Mouse (Mus musculus): ENCODE results near the gene Armc6. TPM values are rescaled to one million over a fixed set of nuclear protein-coding genes. Genes with fewer than 3 reads are reported as not detected.

Gene Armc6
- total and polyA plus RNA-seq, 3 experiments: 7.0 to 9.4 (median 8.4) TPM

DNA sequence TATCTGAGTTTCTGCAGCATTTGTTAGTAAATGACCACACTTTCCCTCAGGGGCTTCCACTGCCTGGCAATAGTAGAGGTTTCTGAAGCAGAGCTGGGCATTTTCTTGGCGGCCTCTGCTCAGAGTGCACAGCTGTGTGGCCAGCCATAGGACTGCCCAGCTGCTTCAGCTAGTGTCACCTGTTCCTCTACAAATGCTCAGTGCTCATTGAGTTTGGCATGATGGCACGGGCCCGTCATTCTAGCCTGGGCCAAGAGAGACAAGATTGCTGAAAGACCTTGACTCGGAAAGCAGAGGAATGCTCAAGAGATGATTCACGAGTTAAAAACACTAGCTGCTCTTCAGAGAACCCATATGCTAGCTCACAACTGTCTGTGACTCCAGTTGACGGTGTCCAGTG lies 12.4 kb upstream of the Armc6 start:
- no peaks in the 10 kb centered on the region; the same call in 1 of the 2 replicates for H3K4me1 ChIP-seq (ENCODE audit: control insufficient read depth, insufficient read depth, low read length)
- TF ChIP-seq CTCF (IDR thresholded peaks at IDR 0.05) (no peak), EP300 (IDR thresholded peaks at IDR 0.05; ENCODE audit: insufficient read depth, low read depth, low read length) (no peak), POLR2A (IDR thresholded peaks at IDR 0.05; ENCODE audit: insufficient read depth, low read depth, low read length) (no peak)
- intact Hi-C loops (cut with DNase I): no loop called here
- DNase-seq: no peak
- H3K9ac ChIP-seq (ENCODE audit: low read depth, low read length): no peak overlapping the region
- H3K27ac ChIP-seq: no peak overlapping the region
- H3K36me3 ChIP-seq (ENCODE audit: control insufficient read depth, insufficient read depth, low read length): peaks cover 7% of the 10 kb centered on the region
- H3K27me3 ChIP-seq (ENCODE audit: control insufficient read depth, insufficient read depth, low read length): no peaks in the 10 kb centered on the region
- 84% methylated on average over 6 of the region's 6 CpGs for WGBS
- no peak overlapping the region for H3K4me3 ChIP-seq
- 0 out of 2 replicates have a peak, but pooled peaks cover 1% of the 10 kb centered on the region for H3K79me2 ChIP-seq (replicated peaks; ENCODE audit: control insufficient read depth, insufficient read depth, low read length)

DNA sequence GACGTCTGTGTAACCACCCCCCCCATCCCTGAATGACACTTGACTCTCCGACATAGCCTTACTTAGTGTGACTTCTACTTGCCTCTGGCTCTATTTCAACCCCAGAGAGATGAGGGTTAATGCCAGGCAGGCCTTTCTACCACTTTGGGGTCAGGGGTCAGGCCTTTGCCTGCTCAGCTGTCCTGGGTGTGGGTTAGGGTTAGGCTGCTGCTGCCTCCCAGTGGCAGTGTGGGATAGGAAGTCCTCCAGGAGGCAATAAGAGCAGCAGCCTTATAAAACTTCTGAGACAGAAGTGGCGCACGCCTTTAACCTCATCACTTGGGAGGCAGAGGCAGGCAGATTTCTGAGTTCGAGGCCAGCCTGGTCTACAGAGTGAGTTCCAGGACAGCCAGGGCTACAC lies 6.4 kb upstream of the Armc6 start:
- 96% methylated on average over 5 of the region's 5 CpGs for WGBS
- TF ChIP-seq CTCF (IDR thresholded peaks at IDR 0.05): peak; percentile 35; the same call in 1 of the 2 replicates
- TF ChIP-seq POLR2A (IDR thresholded peaks at IDR 0.05; ENCODE audit: insufficient read depth, low read depth, low read length): no peak
- no peak for TF ChIP-seq EP300 (IDR thresholded peaks at IDR 0.05; ENCODE audit: insufficient read depth, low read depth, low read length)
- intact Hi-C loops (cut with DNase I): no loop called here
- no peaks in the 10 kb centered on the region for H3K27me3 ChIP-seq (ENCODE audit: control insufficient read depth, insufficient read depth, low read length)
- H3K36me3 ChIP-seq (ENCODE audit: control insufficient read depth, insufficient read depth, low read length): peaks cover 7% of the 10 kb centered on the region
- H3K4me3 ChIP-seq: no peak overlapping the region
- DNase-seq: no peak
- H3K4me1 ChIP-seq (ENCODE audit: control insufficient read depth, insufficient read depth, low read length): no peaks in the 10 kb centered on the region; the same call in 1 of the 2 replicates
- H3K9ac ChIP-seq (ENCODE audit: low read depth, low read length): no peak overlapping the region
- no peaks in the 10 kb centered on the region; the same call in none of the 2 replicates for H3K79me2 ChIP-seq (replicated peaks; ENCODE audit: control insufficient read depth, insufficient read depth, low read length)
- no peak overlapping the region for H3K27ac ChIP-seq

DNA sequence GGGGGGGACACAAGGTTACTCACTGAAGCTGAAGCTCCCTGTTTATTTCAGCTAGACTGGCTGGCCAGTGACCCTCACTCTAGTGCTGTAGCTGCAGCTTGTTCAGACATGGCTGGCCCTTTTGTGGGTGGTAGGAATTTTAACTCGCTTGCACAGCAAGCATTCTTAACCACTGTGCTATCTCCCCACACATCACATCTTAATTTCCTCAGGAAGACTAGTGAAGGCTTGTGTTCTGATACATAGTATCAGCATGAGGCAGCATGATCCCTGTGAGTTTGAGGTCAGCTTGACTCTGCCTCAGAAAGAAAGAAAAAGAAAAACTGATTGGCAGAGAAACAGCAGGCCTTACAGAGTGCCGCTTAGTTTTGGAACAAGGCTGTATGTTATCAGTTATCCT lies 3.6 kb upstream of the Armc6 start:
- H3K9ac ChIP-seq (ENCODE audit: low read depth, low read length): no peak overlapping the region
- H3K4me1 ChIP-seq (ENCODE audit: control insufficient read depth, insufficient read depth, low read length): peaks cover 2% of the 10 kb centered on the region; the same call in 1 of the 2 replicates
- H3K4me3 ChIP-seq: no peak overlapping the region
- no peaks in the 10 kb centered on the region for H3K36me3 ChIP-seq (ENCODE audit: control insufficient read depth, insufficient read depth, low read length)
- no peak for DNase-seq
- no peak overlapping the region for H3K27ac ChIP-seq
- no peaks in the 10 kb centered on the region for H3K27me3 ChIP-seq (ENCODE audit: control insufficient read depth, insufficient read depth, low read length)
- H3K79me2 ChIP-seq (replicated peaks; ENCODE audit: control insufficient read depth, insufficient read depth, low read length): no peaks in the 10 kb centered on the region; the same call in none of the 2 replicates
- intact Hi-C loops (cut with DNase I): no loop called here
- TF ChIP-seq POLR2A (IDR thresholded peaks at IDR 0.05; ENCODE audit: insufficient read depth, low read depth, low read length) (no peak), EP300 (IDR thresholded peaks at IDR 0.05; ENCODE audit: insufficient read depth, low read depth, low read length) (no peak), CTCF (IDR thresholded peaks at IDR 0.05) (no peak)
- 57% methylated on average over 2 of the region's 2 CpGs for WGBS

DNA sequence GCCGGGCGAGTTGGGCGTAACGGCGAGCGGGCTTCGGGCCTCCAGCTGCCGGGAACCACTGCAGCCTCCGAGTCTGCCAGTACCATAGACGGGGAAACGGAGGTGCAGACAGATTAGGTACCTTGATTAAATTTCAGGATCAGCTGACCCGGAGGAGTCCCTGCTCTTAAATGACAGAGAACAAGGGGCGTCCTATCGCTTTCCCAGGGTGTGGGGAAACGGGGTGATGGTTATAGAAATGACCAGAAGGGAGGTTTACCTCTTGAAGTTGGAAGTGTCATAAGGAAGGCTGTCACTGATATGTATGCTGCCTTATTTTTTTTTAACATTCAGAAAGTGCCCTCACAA lies 489 bp upstream of the Armc6 start:
- Histone ChIP-seq H3K79me2 (replicated peaks; ENCODE audit: control insufficient read depth, insufficient read depth, low read length) (no peaks in the 10 kb centered on the region; the same call in 1 of the 2 replicates), H3K4me1 (ENCODE audit: control insufficient read depth, insufficient read depth, low read length) (peaks cover 2% of the 10 kb centered on the region; the same call in 1 of the 2 replicates), H3K27ac (peak overlapping the region; percentile 100), H3K4me3 (peak overlapping the region; percentile 88), H3K27me3 (ENCODE audit: control insufficient read depth, insufficient read depth, low read length) (no peaks in the 10 kb centered on the region), H3K9ac (ENCODE audit: low read depth, low read length) (peak overlapping the region; percentile 67), H3K36me3 (ENCODE audit: control insufficient read depth, insufficient read depth, low read length) (no peaks in the 10 kb centered on the region)
- no peak for TF ChIP-seq POLR2A (IDR thresholded peaks at IDR 0.05; ENCODE audit: insufficient read depth, low read depth, low read length)
- TF ChIP-seq EP300 (IDR thresholded peaks at IDR 0.05; ENCODE audit: insufficient read depth, low read depth, low read length): no peak
- no peak for TF ChIP-seq CTCF (IDR thresholded peaks at IDR 0.05)
- intact Hi-C loops (cut with DNase I): loop anchor here (2.0 to 5.0 kb wide), 2 partner anchors 22 to 62 kb away; partner anchors contain the start of genes Slc25a42 and Tmem161a
- under 1% methylated on average over 15 of the region's 15 CpGs for WGBS
- no peak for DNase-seq

DNA sequence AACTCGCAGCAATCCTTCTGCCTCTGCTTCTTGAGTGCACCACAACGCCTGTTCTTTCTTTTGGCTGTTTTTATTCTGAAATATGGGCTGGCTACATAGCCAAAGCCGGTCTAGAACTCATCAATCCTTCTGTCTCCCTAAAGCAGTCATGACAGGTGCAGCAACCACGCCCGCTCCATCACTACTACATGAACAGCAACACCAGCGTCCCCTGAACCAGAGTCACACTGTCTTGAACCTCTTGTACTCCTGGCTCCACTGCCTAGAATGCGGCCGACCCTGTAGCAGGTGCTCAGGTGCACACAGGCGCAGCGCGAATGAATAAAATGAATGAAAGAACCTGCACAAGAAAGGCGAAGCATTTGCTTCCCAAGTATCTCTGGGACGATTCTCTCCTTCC lies 660 bp downstream of the Armc6 start:
- TF ChIP-seq POLR2A (IDR thresholded peaks at IDR 0.05; ENCODE audit: insufficient read depth, low read depth, low read length): no peak
- no peak for TF ChIP-seq CTCF (IDR thresholded peaks at IDR 0.05)
- no peak for TF ChIP-seq EP300 (IDR thresholded peaks at IDR 0.05; ENCODE audit: insufficient read depth, low read depth, low read length)
- H3K36me3 ChIP-seq (ENCODE audit: control insufficient read depth, insufficient read depth, low read length): no peaks in the 10 kb centered on the region
- peak overlapping the region; percentile 100 for H3K27ac ChIP-seq
- H3K4me1 ChIP-seq (ENCODE audit: control insufficient read depth, insufficient read depth, low read length): peaks cover 2% of the 10 kb centered on the region; the same call in 1 of the 2 replicates
- intact Hi-C loops (cut with DNase I): loop anchor here (2.0 to 5.0 kb wide), 2 partner anchors 21 to 61 kb away; partner anchors contain the start of genes Slc25a42 and Tmem161a
- no peak for DNase-seq
- peak overlapping the region; percentile 88 for H3K4me3 ChIP-seq
- H3K27me3 ChIP-seq (ENCODE audit: control insufficient read depth, insufficient read depth, low read length): no peaks in the 10 kb centered on the region
- H3K9ac ChIP-seq (ENCODE audit: low read depth, low read length): peak overlapping the region; percentile 70
- no peaks in the 10 kb centered on the region; the same call in 1 of the 2 replicates for H3K79me2 ChIP-seq (replicated peaks; ENCODE audit: control insufficient read depth, insufficient read depth, low read length)
- WGBS: 3% methylated on average over 13 of the region's 13 CpGs

DNA sequence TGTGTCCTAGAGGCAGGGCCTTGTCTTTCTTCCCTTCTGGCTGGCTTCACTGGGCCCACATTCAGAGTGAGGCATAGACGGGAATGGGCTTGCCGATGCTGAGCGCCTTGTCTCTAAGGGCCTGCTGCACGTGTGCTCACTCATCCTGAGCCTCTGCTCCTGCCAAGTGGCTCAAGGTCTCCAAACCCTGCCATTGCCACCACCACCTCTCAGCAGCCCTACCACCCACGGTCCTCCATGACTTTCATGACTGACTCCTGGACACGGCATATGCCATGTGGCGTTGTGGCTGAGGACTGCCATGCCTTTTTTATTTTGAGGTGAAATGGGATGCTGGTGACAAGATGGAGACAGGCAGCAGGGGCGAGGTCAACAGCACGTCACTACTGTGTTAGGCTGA lies 3.4 kb downstream of the Armc6 start:
- Histone ChIP-seq H3K79me2 (replicated peaks; ENCODE audit: control insufficient read depth, insufficient read depth, low read length) (no peaks in the 10 kb centered on the region; the same call in 1 of the 2 replicates), H3K27ac (no peak overlapping the region), H3K9ac (ENCODE audit: low read depth, low read length) (no peak overlapping the region), H3K4me1 (ENCODE audit: control insufficient read depth, insufficient read depth, low read length) (peaks cover 2% of the 10 kb centered on the region; the same call in 1 of the 2 replicates), H3K4me3 (no peak overlapping the region), H3K27me3 (ENCODE audit: control insufficient read depth, insufficient read depth, low read length) (no peaks in the 10 kb centered on the region), H3K36me3 (ENCODE audit: control insufficient read depth, insufficient read depth, low read length) (no peaks in the 10 kb centered on the region)
- DNase-seq: no peak
- TF ChIP-seq EP300 (IDR thresholded peaks at IDR 0.05; ENCODE audit: insufficient read depth, low read depth, low read length): no peak
- no peak for TF ChIP-seq CTCF (IDR thresholded peaks at IDR 0.05)
- no peak for TF ChIP-seq POLR2A (IDR thresholded peaks at IDR 0.05; ENCODE audit: insufficient read depth, low read depth, low read length)
- 91% methylated on average over 9 of the region's 9 CpGs for WGBS
- intact Hi-C loops (cut with DNase I): loop anchor here (5.0 kb wide), 1 partner anchor 59 kb away; the partner anchor contains the start of gene Tmem161a
